Mouse (Mus musculus) midbrain, postnatal 0 days (tissue): Measurements from ENCODE around the gene Aspdh. TPM values are rescaled to one million over a fixed set of nuclear protein-coding genes. Genes with fewer than 3 reads are reported as not detected.

ENCODE experiments used
- ATAC-seq: fragments of 200-750 bp; cut with Nextera tagmentation; 2 replicates; pipeline ENCODE4 v1.8.0; 2017; ENCODE audit warnings: moderate number of reproducible peaks, mild to moderate bottlenecking, moderate TSS enrichment, moderate library complexity; ENCODE audit not compliant: low FRiP score
- DNase-seq: peaks from one replicate; pipeline ENCODE4 v3.0.0-alpha.2; 2015; ENCODE audit warnings: low spot score
- H3K27ac ChIP-seq: fragments of 300-500 bp; sonication (generic); 2 replicates; pipeline ENCODE4 v1.5.1; 2014; ENCODE audit warnings: low read depth, mild to moderate bottlenecking, low read length, mixed read lengths
- H3K27me3 ChIP-seq: fragments of 300-500 bp; sonication (generic); 2 replicates; pipeline ENCODE4 v1.6.1; 2014; ENCODE audit warnings: low read length, control low read depth, mixed read lengths; ENCODE audit not compliant: insufficient read depth
- H3K36me3 ChIP-seq: fragments of 300-500 bp; sonication (generic); 2 replicates; pipeline ENCODE4 v1.6.1; 2014; ENCODE audit warnings: low read length, control low read depth, mixed read lengths; ENCODE audit not compliant: insufficient read depth
- H3K4me1 ChIP-seq: fragments of 300-500 bp; sonication (generic); 2 replicates; pipeline ENCODE4 v1.6.1; 2014; ENCODE audit warnings: mild to moderate bottlenecking, control low read depth, antibody characterized with exemption, low read length, mixed read lengths; ENCODE audit not compliant: insufficient read depth
- H3K4me2 ChIP-seq: fragments of 300-500 bp; sonication (generic); 2 replicates; pipeline ENCODE4 v1.6.1; 2014; ENCODE audit warnings: low read depth, mild to moderate bottlenecking, low read length, mixed read lengths; ENCODE audit not compliant: poor library complexity, severe bottlenecking
- H3K4me3 ChIP-seq: fragments of 300-500 bp; sonication (generic); 2 replicates; pipeline ENCODE4 v1.5.1; 2014; ENCODE audit warnings: low read depth, mild to moderate bottlenecking, low read length, moderate library complexity
- H3K9ac ChIP-seq: fragments of 300-500 bp; sonication (generic); replicated peaks from 2 replicates; pipeline ENCODE4 v1.6.1; 2014; ENCODE audit warnings: mild to moderate bottlenecking, low read length, moderate library complexity, mixed read lengths; ENCODE audit not compliant: poor library complexity, severe bottlenecking
- H3K9me3 ChIP-seq: fragments of 300-500 bp; sonication (generic); 2 replicates; pipeline ENCODE4 v1.6.1; 2016; ENCODE audit warnings: low read length, control low read depth
- CTCF ChIP-seq: IDR thresholded peaks from 2 replicates; pipeline ENCODE4 v1.5.1; 2016; ENCODE audit warnings: antibody characterized with exemption, mild to moderate bottlenecking
- WGBS: fragments of 180-500 bp; shearing (Covaris S2); extraction: QIAGEN DNeasy Blood & Tissue Kit; methylation state at CpG from one replicate; pipeline ENCODE4 v1.1.7; 2014; 5-methylcytosine and 5-hydroxymethylcytosine counted together
- microRNA-seq: library from miRNA; unstranded; fragments of <30 nt; microRNA quantifications from one replicate; pipeline ENCODE4, GENCODE M21; 2016; ENCODE audit warnings: borderline number of aligned reads
- polyA plus RNA-seq: library from polyadenylated mRNA; unstranded; fragments of >200 nt; fragmentation: Nextera tagmentation; extraction: Ambion mirVana; gene quantifications from 2 replicates; pipeline ENCODE4 v1.2.1, GENCODE M21; 2015
- total RNA-seq: library from RNA; depleted of rRNA; stranded (reverse); fragments of >200 nt; gene quantifications from 2 replicates; pipeline ENCODE4 v1.2.3, GENCODE M21; 2014; rRNA removed

Gene Aspdh
- total and polyA plus RNA-seq, 2 experiments from 2014 or later: 3.7 to 11.8 TPM

DNA sequence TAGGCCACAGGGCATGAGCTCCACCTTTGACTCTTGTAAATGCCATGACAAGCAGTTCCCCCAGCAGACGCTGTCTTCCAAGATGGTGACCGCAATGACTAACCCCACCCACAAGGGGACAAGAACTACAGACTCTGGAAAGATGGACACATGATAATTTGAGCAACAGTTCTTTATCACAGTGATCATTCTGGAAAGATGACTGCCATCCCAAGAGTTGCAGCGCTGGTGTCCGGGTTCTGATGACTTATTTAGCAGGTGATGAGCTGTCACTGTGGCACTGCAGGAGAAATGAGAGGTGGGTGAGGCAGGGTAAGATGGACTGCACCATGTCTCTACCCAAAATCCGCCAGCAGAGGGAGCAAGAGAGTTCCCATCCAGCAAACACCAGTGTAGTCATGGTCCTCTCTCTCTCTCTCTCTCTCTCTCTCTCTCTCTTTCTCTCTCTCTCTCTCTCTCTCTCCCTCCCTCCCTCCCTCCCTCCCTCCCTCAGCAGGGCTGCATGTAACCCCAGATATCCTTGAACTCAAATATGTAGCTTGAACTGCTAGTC, 36.4 kb downstream of the Aspdh start:
- TF ChIP-seq CTCF: peak; percentile 81
- Histone ChIP-seq H3K4me2 (no peak overlapping the region), H3K9me3 (no peaks in the 10 kb centered on the region), H3K4me3 (no peak overlapping the region), H3K4me1 (no peaks in the 10 kb centered on the region; the same call in 1 of the 2 replicates), H3K27ac (no peak overlapping the region), H3K27me3 (no peaks in the 10 kb centered on the region), H3K36me3 (peaks cover 5% of the 10 kb centered on the region; the same call in 1 of the 2 replicates), H3K9ac (no peak overlapping the region)
- 35% methylated on average over 5 of the region's 5 CpGs for WGBS
- DNase-seq (peak; percentile 70), ATAC-seq (peak; percentile 52; the same call in 1 of the 2 replicates)

- Histone ChIP-seq H3K4me2 (no peak overlapping the region), H3K9ac (no peak overlapping the region), H3K27me3 (0 out of 2 replicates have a peak, but pooled peaks cover 5% of the 10 kb centered on the region), H3K36me3 (no peaks in the 10 kb centered on the region), H3K4me1 (no peaks in the 10 kb centered on the region), H3K27ac (no peak overlapping the region), H3K4me3 (no peak overlapping the region), H3K9me3 (no peaks in the 10 kb centered on the region)
- TF ChIP-seq CTCF: no peak
- ATAC-seq (no peak), DNase-seq (no peak)
Observed at GRCm38 (mm10) chr7:44507491-44507890, 42.3 kb downstream of the Aspdh start.

Small RNA genes lying within 50 kb of the gene (microRNA-seq; reads per million reads assigned to microRNA genes)
- not detected for gene Mir7052

Other genes starting within 250 kb of the Aspdh start
- gene Klk1b5, start 249.4 kb upstream of the Aspdh start, total RNA-seq: not detected in 2 replicates
- not detected in 2 replicates for gene Klk1b5, start 249.4 kb upstream of the Aspdh start, polyA plus RNA-seq
- not detected in 2 replicates for gene Klk1, start 240.0 kb upstream of the Aspdh start, total RNA-seq
- gene Klk1, start 240.0 kb upstream of the Aspdh start, polyA plus RNA-seq: not detected in 2 replicates
- not detected in 2 replicates for gene Gm36864, start 229.2 kb upstream of the Aspdh start, total RNA-seq
- gene Gm36864, start 229.2 kb upstream of the Aspdh start, polyA plus RNA-seq: not detected in 2 replicates
- 0.38 and 0.88 TPM in 2 replicates for gene 1700028J19Rik, start 218.7 kb upstream of the Aspdh start, total RNA-seq
- gene 1700028J19Rik, start 218.7 kb upstream of the Aspdh start, polyA plus RNA-seq: 1.6 and 2.2 TPM in 2 replicates
- gene 2410002F23Rik, start 218.7 kb upstream of the Aspdh start, total RNA-seq: 329 and 379 TPM in 2 replicates
- gene 2410002F23Rik, start 218.7 kb upstream of the Aspdh start, polyA plus RNA-seq: 279 and 286 TPM in 2 replicates
- not detected in 2 replicates for gene Acp4, start 208.0 kb upstream of the Aspdh start, total RNA-seq
- not detected in 2 replicates for gene Acp4, start 208.0 kb upstream of the Aspdh start, polyA plus RNA-seq
- not detected in 2 replicates for gene Gm15517, start 203.9 kb upstream of the Aspdh start, total RNA-seq
- not detected in 2 replicates for gene Gm15517, start 203.9 kb upstream of the Aspdh start, polyA plus RNA-seq
- 3.2 and 3.9 TPM in 2 replicates for gene Clec11a, start 158.5 kb upstream of the Aspdh start, total RNA-seq
- 3.5 and 3.8 TPM in 2 replicates for gene Clec11a, start 158.5 kb upstream of the Aspdh start, polyA plus RNA-seq
- gene Shank1, start 155.1 kb upstream of the Aspdh start, total RNA-seq: 48.1 and 60.3 TPM in 2 replicates
- 33.9 and 39.2 TPM in 2 replicates for gene Shank1, start 155.1 kb upstream of the Aspdh start, polyA plus RNA-seq
- gene Syt3, start 81.3 kb upstream of the Aspdh start, total RNA-seq: 119 and 144 TPM in 2 replicates
- 88.4 and 96.7 TPM in 2 replicates for gene Syt3, start 81.3 kb upstream of the Aspdh start, polyA plus RNA-seq
- 0.38 and 1.4 TPM in 2 replicates for gene 1700008O03Rik, start 79.6 kb upstream of the Aspdh start, total RNA-seq
- gene 1700008O03Rik, start 79.6 kb upstream of the Aspdh start, polyA plus RNA-seq: 3.8 and 5.2 TPM in 2 replicates
- 589 and 657 TPM in 2 replicates for gene Lrrc4b, start 36.4 kb upstream of the Aspdh start, total RNA-seq
- gene Lrrc4b, start 36.4 kb upstream of the Aspdh start, polyA plus RNA-seq: 24.2 and 26.9 TPM in 2 replicates
- gene Josd2, start 2.6 kb downstream of the Aspdh start, total RNA-seq: 25.5 and 38.5 TPM in 2 replicates
- gene Josd2, start 2.6 kb downstream of the Aspdh start, polyA plus RNA-seq: 22.7 and 25.4 TPM in 2 replicates
- 247 and 273 TPM in 2 replicates for gene Emc10, start 31.1 kb downstream of the Aspdh start, total RNA-seq
- 150 and 154 TPM in 2 replicates for gene Emc10, start 31.1 kb downstream of the Aspdh start, polyA plus RNA-seq
- gene Fam71e1, start 31.2 kb downstream of the Aspdh start, total RNA-seq: 18.5 and 19.3 TPM in 2 replicates
- 23.8 and 27.7 TPM in 2 replicates for gene Fam71e1, start 31.2 kb downstream of the Aspdh start, polyA plus RNA-seq
- 0.27 and 0.38 TPM in 2 replicates for gene Mybpc2, start 59.3 kb downstream of the Aspdh start, total RNA-seq
- 0.28 and 0.34 TPM in 2 replicates for gene Mybpc2, start 59.3 kb downstream of the Aspdh start, polyA plus RNA-seq
- 0.19 TPM in 1 of 2 replicates, not detected in the other for gene Spib, start 66.7 kb downstream of the Aspdh start, total RNA-seq
- gene Spib, start 66.7 kb downstream of the Aspdh start, polyA plus RNA-seq: 0.14 TPM in 1 of 2 replicates, not detected in the other
- gene Pold1, start 83.5 kb downstream of the Aspdh start, total RNA-seq: 12.9 and 17.5 TPM in 2 replicates
- 8.8 and 9.6 TPM in 2 replicates for gene Pold1, start 83.5 kb downstream of the Aspdh start, polyA plus RNA-seq
- 46.8 and 47.7 TPM in 2 replicates for gene Nr1h2, start 88.6 kb downstream of the Aspdh start, total RNA-seq
- 41.2 and 48.0 TPM in 2 replicates for gene Nr1h2, start 88.6 kb downstream of the Aspdh start, polyA plus RNA-seq
- not detected in 2 replicates for gene Napsa, start 107.0 kb downstream of the Aspdh start, total RNA-seq
- 0.79 and 0.82 TPM in 2 replicates for gene Napsa, start 107.0 kb downstream of the Aspdh start, polyA plus RNA-seq
- 17.2 and 25.4 TPM in 2 replicates for gene Kcnc3, start 125.3 kb downstream of the Aspdh start, total RNA-seq
- 6.2 and 6.6 TPM in 2 replicates for gene Kcnc3, start 125.3 kb downstream of the Aspdh start, polyA plus RNA-seq
- 8.8 and 11.0 TPM in 2 replicates for gene Myh14, start 205.5 kb downstream of the Aspdh start, total RNA-seq
- gene Myh14, start 205.5 kb downstream of the Aspdh start, polyA plus RNA-seq: 6.9 and 7.9 TPM in 2 replicates
- gene Izumo2, start 243.4 kb downstream of the Aspdh start, total RNA-seq: not detected in 2 replicates
- gene Izumo2, start 243.4 kb downstream of the Aspdh start, polyA plus RNA-seq: not detected in 2 replicates